Mouse (Mus musculus) spleen, adult 2 months (tissue): Measurements from ENCODE around the gene Zfp597.

Experiments
- CTCF ChIP-seq: fragments of 200-500 bp; IDR thresholded peaks from 2 replicates; pipeline ENCODE4 v1.5.1; 2011; ENCODE audit warnings: mild to moderate bottlenecking, inconsistent platforms; ENCODE audit not compliant: insufficient read depth, insufficient read length, insufficient replicate concordance; ENCODE audit errors: extremely low read depth
- POLR2A ChIP-seq: fragments of 200-500 bp; IDR thresholded peaks from 2 replicates; pipeline ENCODE4 v1.6.1; 2011; ENCODE audit warnings: low read depth, low read length, inconsistent platforms

- TF ChIP-seq CTCF (no peak), POLR2A (no peak)
Observed at GRCm38 (mm10) chr16:3847871-3848270, 36.5 kb downstream of the Zfp597 start.
